Mouse (Mus musculus): ENCODE measurements around the gene Ephb2. TPM values are rescaled to one million over a fixed set of nuclear protein-coding genes. Genes with fewer than 3 reads are reported as not detected.

Ephb2 gene
- total and polyA plus RNA-seq, 3 experiments, result 0.08 to 0.34 (median 0.33) TPM

DNA sequence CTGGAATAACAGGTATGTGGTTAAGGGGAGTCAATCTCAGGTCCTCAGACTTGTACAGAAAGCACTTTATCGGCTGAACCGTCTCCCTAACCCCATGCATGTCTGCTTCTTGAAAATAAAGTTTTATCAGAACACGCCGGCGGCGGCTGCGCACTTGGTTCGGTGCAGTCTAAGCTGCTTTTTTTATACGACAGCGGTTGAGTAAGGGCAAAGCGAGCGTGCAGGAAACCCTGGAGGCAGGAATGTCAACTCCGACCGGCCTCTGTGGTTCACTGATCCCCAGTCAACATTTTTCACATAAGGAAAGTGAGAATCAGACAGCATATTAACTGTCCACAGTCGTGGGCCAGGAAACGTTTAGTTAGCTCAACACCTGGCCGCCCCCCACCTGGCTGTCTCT is 111.1 kb downstream of the Ephb2 start:
- Histone ChIP-seq H3K36me3 (replicated peaks) (no peaks in the 10 kb centered on the region), H3K27me3 (ENCODE audit: insufficient read depth, low read length) (0 out of 2 replicates have a peak, but pooled peaks cover under 1% of the 10 kb centered on the region), H3K4me1 (ENCODE audit: insufficient read depth, low read depth, low read length) (peaks cover 7% of the 10 kb centered on the region; the same call in 1 of the 2 replicates), H3K4me3 (ENCODE audit: low read depth, low read length) (no peak overlapping the region), H3K9me3 (replicated peaks) (no peaks in the 10 kb centered on the region)
- TF ChIP-seq GATA1 (IDR thresholded peaks at IDR 0.05; ENCODE audit: borderline replicate concordance, low read length), result no peak
- TF ChIP-seq TAL1 (conservative IDR thresholded peaks at IDR 0.05; ENCODE audit: low read depth, low read length), result no peak
- ATAC-seq (ENCODE audit: extremely low read depth, insufficient number of reproducible peaks, low FRiP score, poor library complexity, severe bottlenecking) (no peak), DNase-seq (ENCODE audit: low spot score) (no peak)

DNA sequence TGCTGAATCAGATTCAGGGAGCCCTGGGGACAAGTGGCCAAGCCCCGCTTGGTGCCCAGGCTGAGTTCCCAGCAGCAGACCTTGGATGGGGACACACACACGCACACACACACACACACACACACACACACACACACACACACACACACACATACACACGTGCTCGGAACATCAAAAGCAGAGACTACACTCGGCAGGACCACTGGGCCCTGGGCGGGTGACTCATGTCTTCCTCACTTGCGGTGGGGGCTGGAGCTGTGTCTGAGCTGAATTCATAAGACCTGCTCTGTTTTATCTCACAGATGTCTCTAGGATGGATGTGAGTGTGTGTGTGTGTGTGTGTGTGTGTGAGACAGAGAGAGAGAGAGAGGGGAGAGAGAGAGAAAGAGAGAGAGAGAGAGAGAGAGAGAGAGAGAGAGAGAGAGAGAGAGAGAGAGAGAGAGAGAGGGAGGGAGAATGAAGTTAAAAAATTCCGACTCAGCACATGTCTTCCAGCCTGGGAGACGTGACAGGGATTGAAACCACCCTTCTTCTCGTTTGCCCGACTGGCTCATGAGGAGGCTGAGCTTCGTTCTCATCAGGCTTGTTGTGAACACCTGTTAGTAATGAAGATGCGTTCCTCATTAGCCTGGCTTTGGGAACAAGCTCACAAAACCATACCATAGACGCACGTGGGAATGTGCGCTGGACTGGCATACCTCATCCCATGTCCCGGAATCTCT is 113.3 kb downstream of the Ephb2 start:
- H3K4me1 ChIP-seq (ENCODE audit: insufficient read depth, low read depth, low read length), result peaks cover 7% of the 10 kb centered on the region; the same call in 1 of the 2 replicates
- TF ChIP-seq GATA2 (IDR thresholded peaks at IDR 0.05; ENCODE audit: borderline replicate concordance, low read depth, low read length) (no peak), TAL1 (conservative IDR thresholded peaks at IDR 0.05; ENCODE audit: low read depth, low read length) (no peak), POLR2AphosphoS5 (IDR thresholded peaks at IDR 0.05; ENCODE audit: insufficient replicate concordance, low read depth, low read length) (no peak), CTCF (IDR thresholded peaks at IDR 0.05; ENCODE audit: low read depth, low read length) (no peak), GATA1 (IDR thresholded peaks at IDR 0.05; ENCODE audit: borderline replicate concordance, low read length) (no peak)
- H3K4me3 ChIP-seq (ENCODE audit: low read depth, low read length), result no peak overlapping the region
- H3K36me3 ChIP-seq (replicated peaks), result no peaks in the 10 kb centered on the region
- DNase-seq (ENCODE audit: low spot score) (no peak), ATAC-seq (ENCODE audit: extremely low read depth, insufficient number of reproducible peaks, low FRiP score, poor library complexity, severe bottlenecking) (no peak)
- H3K27me3 ChIP-seq (ENCODE audit: insufficient read depth, low read length), result no peaks in the 10 kb centered on the region
- no peaks in the 10 kb centered on the region for H3K9me3 ChIP-seq (replicated peaks)

DNA sequence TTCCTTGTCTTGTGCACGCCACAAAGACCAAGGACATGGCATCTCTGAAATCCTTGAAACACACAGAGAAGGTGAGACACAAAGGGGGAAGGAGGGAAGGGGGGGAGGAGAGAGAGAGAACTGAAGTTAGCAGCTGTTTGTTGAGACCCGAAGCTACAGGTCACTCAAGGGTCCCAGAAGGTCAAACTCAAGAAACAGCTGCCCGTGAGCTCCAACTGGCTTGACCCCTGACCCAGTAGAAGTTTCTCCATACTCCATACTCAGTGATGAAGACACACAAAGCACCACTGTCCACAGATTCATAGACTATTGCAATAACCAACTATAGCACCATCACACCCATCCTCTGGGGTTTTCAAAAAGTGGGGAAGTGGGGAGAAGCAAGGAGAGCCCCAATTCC is 113.9 kb downstream of the Ephb2 start:
- DNase-seq (ENCODE audit: low spot score) (no peak), ATAC-seq (ENCODE audit: extremely low read depth, insufficient number of reproducible peaks, low FRiP score, poor library complexity, severe bottlenecking) (no peak)
- Histone ChIP-seq H3K36me3 (replicated peaks) (no peaks in the 10 kb centered on the region), H3K9me3 (replicated peaks) (no peaks in the 10 kb centered on the region), H3K4me1 (ENCODE audit: insufficient read depth, low read depth, low read length) (peaks cover 7% of the 10 kb centered on the region; the same call in 1 of the 2 replicates), H3K27me3 (ENCODE audit: insufficient read depth, low read length) (no peaks in the 10 kb centered on the region), H3K4me3 (ENCODE audit: low read depth, low read length) (no peak overlapping the region)
- TF ChIP-seq GATA1 (IDR thresholded peaks at IDR 0.05; ENCODE audit: borderline replicate concordance, low read length) (no peak), GATA2 (IDR thresholded peaks at IDR 0.05; ENCODE audit: borderline replicate concordance, low read depth, low read length) (no peak), POLR2AphosphoS5 (IDR thresholded peaks at IDR 0.05; ENCODE audit: insufficient replicate concordance, low read depth, low read length) (no peak), CTCF (IDR thresholded peaks at IDR 0.05; ENCODE audit: low read depth, low read length) (no peak), TAL1 (conservative IDR thresholded peaks at IDR 0.05; ENCODE audit: low read depth, low read length) (no peak)

DNA sequence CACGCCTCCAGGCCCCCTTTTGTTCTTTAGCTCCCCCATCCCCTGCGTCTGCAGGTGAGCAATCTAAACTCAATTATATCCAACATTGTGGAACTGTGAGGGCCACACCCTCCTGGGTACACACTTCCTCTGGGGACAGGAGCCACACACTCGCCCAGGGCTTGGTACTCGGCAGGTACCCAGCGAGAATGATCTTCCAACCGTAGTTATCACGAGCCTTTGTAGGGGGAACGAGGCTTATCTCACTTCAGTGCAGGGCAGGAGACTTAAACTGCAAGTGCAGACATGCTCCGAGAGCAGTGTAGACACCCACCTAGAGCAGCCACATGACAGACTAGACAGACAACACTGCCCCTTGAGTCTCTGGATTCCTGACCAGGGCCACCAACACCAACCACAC is 115.8 kb downstream of the Ephb2 start:
- H3K36me3 ChIP-seq (replicated peaks), result no peaks in the 10 kb centered on the region
- no peak overlapping the region for H3K4me3 ChIP-seq (ENCODE audit: low read depth, low read length)
- ATAC-seq (ENCODE audit: extremely low read depth, insufficient number of reproducible peaks, low FRiP score, poor library complexity, severe bottlenecking) (0 out of 2 replicates have a peak, but pooled peaks have one; percentile 8), DNase-seq (ENCODE audit: low spot score) (no peak)
- H3K9me3 ChIP-seq (replicated peaks), result no peaks in the 10 kb centered on the region
- H3K4me1 ChIP-seq (ENCODE audit: insufficient read depth, low read depth, low read length), result peaks cover 7% of the 10 kb centered on the region; the same call in 1 of the 2 replicates
- H3K27me3 ChIP-seq (ENCODE audit: insufficient read depth, low read length), result no peaks in the 10 kb centered on the region
- TF ChIP-seq GATA2 (IDR thresholded peaks at IDR 0.05; ENCODE audit: borderline replicate concordance, low read depth, low read length), result no peak
- TF ChIP-seq POLR2AphosphoS5 (IDR thresholded peaks at IDR 0.05; ENCODE audit: insufficient replicate concordance, low read depth, low read length), result no peak
- no peak for TF ChIP-seq GATA1 (IDR thresholded peaks at IDR 0.05; ENCODE audit: borderline replicate concordance, low read length)
- TF ChIP-seq CTCF (IDR thresholded peaks at IDR 0.05; ENCODE audit: low read depth, low read length), result no peak
- TF ChIP-seq TAL1 (conservative IDR thresholded peaks at IDR 0.05; ENCODE audit: low read depth, low read length), result no peak

DNA sequence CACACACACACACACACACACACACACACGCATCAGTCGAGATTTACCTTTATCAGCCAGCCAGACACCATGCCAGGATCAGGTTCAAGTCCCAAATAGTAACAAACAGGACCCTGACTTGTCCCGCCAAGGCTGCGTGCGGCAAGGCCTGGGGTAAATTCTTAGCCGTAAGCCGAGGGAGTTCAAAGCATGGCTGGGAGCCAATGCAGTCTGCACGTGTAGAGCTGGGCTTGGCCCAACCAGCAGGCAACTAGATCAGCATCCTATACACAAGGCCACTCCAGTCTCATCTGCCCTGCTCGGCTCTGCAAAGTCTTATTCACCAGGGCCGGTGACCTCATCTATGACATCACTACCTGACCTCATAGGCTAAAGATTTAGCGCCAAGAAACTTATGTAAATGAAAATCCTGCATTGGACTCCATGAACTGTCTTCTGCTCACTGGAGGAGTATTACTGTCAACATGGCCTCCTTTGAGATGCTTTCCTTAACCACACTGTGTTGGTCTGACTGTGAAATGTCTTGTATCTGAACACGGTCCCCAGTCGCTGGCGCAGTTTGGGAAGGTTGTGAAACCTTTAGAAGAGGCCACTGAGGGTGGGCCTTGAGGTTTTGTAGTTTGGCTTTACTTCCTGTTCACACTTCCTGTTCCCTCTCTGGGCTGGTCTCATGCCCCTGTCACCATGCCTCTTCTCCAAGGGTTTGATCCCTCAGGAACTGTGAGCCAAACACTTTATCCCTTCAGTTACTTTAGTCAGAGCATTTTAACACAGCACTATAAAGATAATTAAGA is 117.4 kb downstream of the Ephb2 start:
- H3K4me1 ChIP-seq (ENCODE audit: insufficient read depth, low read depth, low read length), result peaks cover 12% of the 10 kb centered on the region; the same call in 1 of the 2 replicates
- DNase-seq (ENCODE audit: low spot score) (no peak), ATAC-seq (ENCODE audit: extremely low read depth, insufficient number of reproducible peaks, low FRiP score, poor library complexity, severe bottlenecking) (no peak)
- no peak overlapping the region for H3K4me3 ChIP-seq (ENCODE audit: low read depth, low read length)
- no peaks in the 10 kb centered on the region for H3K36me3 ChIP-seq (replicated peaks)
- no peak for TF ChIP-seq POLR2AphosphoS5 (IDR thresholded peaks at IDR 0.05; ENCODE audit: insufficient replicate concordance, low read depth, low read length)
- TF ChIP-seq TAL1 (conservative IDR thresholded peaks at IDR 0.05; ENCODE audit: low read depth, low read length), result no peak
- TF ChIP-seq GATA2 (IDR thresholded peaks at IDR 0.05; ENCODE audit: borderline replicate concordance, low read depth, low read length), result no peak
- TF ChIP-seq CTCF (IDR thresholded peaks at IDR 0.05; ENCODE audit: low read depth, low read length), result no peak
- no peak for TF ChIP-seq GATA1 (IDR thresholded peaks at IDR 0.05; ENCODE audit: borderline replicate concordance, low read length)
- no peaks in the 10 kb centered on the region for H3K9me3 ChIP-seq (replicated peaks)
- no peaks in the 10 kb centered on the region; the same call in 1 of the 2 replicates for H3K27me3 ChIP-seq (ENCODE audit: insufficient read depth, low read length)

DNA sequence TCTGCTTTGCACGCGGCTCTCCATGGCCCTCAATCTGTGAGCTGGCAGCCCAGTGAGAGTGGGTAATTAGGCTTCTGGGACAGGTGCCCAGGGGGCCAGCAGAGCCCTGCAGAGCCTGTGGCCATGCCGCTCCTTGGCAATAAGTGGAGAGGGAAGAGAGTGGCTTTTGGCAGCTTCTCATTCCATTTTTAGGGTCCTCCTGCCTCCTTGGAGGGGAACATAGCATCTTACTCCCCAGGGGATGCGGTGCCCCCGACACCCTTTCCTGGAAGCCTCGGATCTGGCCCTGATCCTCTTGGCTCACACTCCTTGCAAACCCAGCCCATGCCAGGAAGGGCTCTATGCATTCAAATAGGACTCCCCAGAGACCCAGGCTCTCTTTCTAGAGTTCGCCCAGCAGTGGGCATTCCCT is 119.2 kb downstream of the Ephb2 start:
- Histone ChIP-seq H3K4me1 (ENCODE audit: insufficient read depth, low read depth, low read length) (peaks cover 19% of the 10 kb centered on the region), H3K27me3 (ENCODE audit: insufficient read depth, low read length) (peaks cover 2% of the 10 kb centered on the region; the same call in 1 of the 2 replicates), H3K9me3 (replicated peaks) (no peaks in the 10 kb centered on the region), H3K36me3 (replicated peaks) (no peaks in the 10 kb centered on the region), H3K4me3 (ENCODE audit: low read depth, low read length) (no peak overlapping the region)
- DNase-seq (ENCODE audit: low spot score) (no peak), ATAC-seq (ENCODE audit: extremely low read depth, insufficient number of reproducible peaks, low FRiP score, poor library complexity, severe bottlenecking) (no peak)
- no peak for TF ChIP-seq TAL1 (conservative IDR thresholded peaks at IDR 0.05; ENCODE audit: low read depth, low read length)
- no peak for TF ChIP-seq CTCF (IDR thresholded peaks at IDR 0.05; ENCODE audit: low read depth, low read length)
- no peak for TF ChIP-seq POLR2AphosphoS5 (IDR thresholded peaks at IDR 0.05; ENCODE audit: insufficient replicate concordance, low read depth, low read length)
- no peak for TF ChIP-seq GATA1 (IDR thresholded peaks at IDR 0.05; ENCODE audit: borderline replicate concordance, low read length)
- no peak for TF ChIP-seq GATA2 (IDR thresholded peaks at IDR 0.05; ENCODE audit: borderline replicate concordance, low read depth, low read length)
